Mouse (Mus musculus) limb, embryonic 11.5 days (tissue): Measurements from ENCODE around the gene Senp5. TPM values are rescaled to one million over a fixed set of nuclear protein-coding genes. Genes with fewer than 3 reads are reported as not detected.
"Not testable (repeated sequence)": the region's sequence is repeated elsewhere in the genome, so short reads cannot be mapped to it uniquely, and the experiment has no call there.

ENCODE experiments used
- ATAC-seq: fragments of 200-750 bp; cut with Nextera tagmentation; 2 replicates; pipeline ENCODE4 v1.8.0; 2017; ENCODE audit warnings: low read depth; ENCODE audit not compliant: insufficient number of reproducible peaks, low FRiP score, low TSS enrichment
- DNase-seq: peaks from one replicate; pipeline ENCODE4 v3.0.0-alpha.2; 2015; ENCODE audit warnings: low spot score
- H3K27ac ChIP-seq: fragments of 300-500 bp; sonication (generic); replicated peaks from 2 replicates; pipeline ENCODE4 v1.5.1; 2014; ENCODE audit warnings: low read depth, mild to moderate bottlenecking, low read length
- H3K27me3 ChIP-seq: fragments of 300-500 bp; sonication (generic); 2 replicates; pipeline ENCODE4 v1.6.1; 2014; ENCODE audit warnings: mild to moderate bottlenecking, low read length, mixed read lengths; ENCODE audit not compliant: control insufficient read depth, insufficient read depth
- H3K36me3 ChIP-seq: fragments of 300-500 bp; sonication (generic); 2 replicates; pipeline ENCODE4 v1.6.1; 2014; ENCODE audit warnings: mild to moderate bottlenecking, low read length, moderate library complexity, mixed read lengths; ENCODE audit not compliant: control insufficient read depth, insufficient read depth
- H3K4me1 ChIP-seq: fragments of 300-500 bp; sonication (generic); 2 replicates; pipeline ENCODE4 v1.6.1; 2014; ENCODE audit warnings: low read length, mixed read lengths; ENCODE audit not compliant: control insufficient read depth, insufficient read depth
- H3K4me2 ChIP-seq: fragments of 300-500 bp; sonication (generic); 2 replicates; pipeline ENCODE4 v1.6.1; 2014; ENCODE audit warnings: low read depth, mild to moderate bottlenecking, moderate library complexity; ENCODE audit not compliant: severe bottlenecking
- H3K4me3 ChIP-seq: fragments of 300-500 bp; sonication (generic); 2 replicates; pipeline ENCODE4 v1.5.1; 2014; ENCODE audit warnings: low read depth, low read length
- H3K9ac ChIP-seq: fragments of 300-500 bp; sonication (generic); 2 replicates; pipeline ENCODE4 v1.6.1; 2014; ENCODE audit warnings: mild to moderate bottlenecking, low read length
- H3K9me3 ChIP-seq: fragments of 300-500 bp; sonication (generic); 2 replicates; pipeline ENCODE4 v1.6.1; 2016; ENCODE audit warnings: low read length; ENCODE audit not compliant: control insufficient read depth
- WGBS: fragments of 180-500 bp; shearing (Covaris S2); extraction: QIAGEN DNeasy Blood & Tissue Kit; methylation state at CpG from one replicate; pipeline ENCODE4 v1.1.7; 2014; 5-methylcytosine and 5-hydroxymethylcytosine counted together
- polyA plus RNA-seq: library from polyadenylated mRNA; unstranded; fragments of >200 nt; fragmentation: Nextera tagmentation; extraction: Ambion mirVana; gene quantifications from 2 replicates; pipeline ENCODE4 v1.2.1, GENCODE M21; 2014

The Senp5 gene
- polyA plus RNA-seq, 1 experiment from 2014 or later, result 10.9 TPM

DNA sequence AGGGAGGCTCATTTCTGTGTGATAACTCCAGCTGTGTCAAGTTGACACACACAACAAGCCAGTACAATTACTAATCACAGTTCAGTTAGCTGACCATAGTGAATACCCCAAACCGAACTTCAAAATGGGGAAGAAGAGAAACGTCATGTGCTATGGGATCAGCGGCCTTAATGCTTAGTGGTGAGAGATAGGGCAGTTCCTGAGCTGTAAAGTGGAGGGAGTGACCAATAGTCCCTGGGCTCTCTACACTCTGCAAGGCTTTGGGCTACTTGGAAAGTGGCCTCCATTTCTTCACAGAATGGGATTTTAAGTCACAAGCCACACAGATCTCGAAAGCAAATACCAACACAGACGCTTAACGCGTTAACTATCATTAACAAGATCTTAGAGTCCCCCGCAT is 55.8 kb downstream of the Senp5 start:
- ATAC-seq (no peak), DNase-seq (no peak)
- H3K4me3 ChIP-seq, result peak overlapping the region; percentile 96
- peaks cover 2% of the 10 kb centered on the region; the same call in 1 of the 2 replicates for H3K36me3 ChIP-seq
- H3K4me1 ChIP-seq, result peaks cover 3% of the 10 kb centered on the region; the same call in 1 of the 2 replicates
- H3K27me3 ChIP-seq, result no peaks in the 10 kb centered on the region
- H3K9ac ChIP-seq, result peak overlapping the region; percentile 89
- H3K9me3 ChIP-seq, result no peaks in the 10 kb centered on the region
- 36% methylated on average over 8 of the region's 8 CpGs for WGBS
- peak overlapping the region; percentile 89 for H3K4me2 ChIP-seq
- no peak overlapping the region for H3K27ac ChIP-seq

DNA sequence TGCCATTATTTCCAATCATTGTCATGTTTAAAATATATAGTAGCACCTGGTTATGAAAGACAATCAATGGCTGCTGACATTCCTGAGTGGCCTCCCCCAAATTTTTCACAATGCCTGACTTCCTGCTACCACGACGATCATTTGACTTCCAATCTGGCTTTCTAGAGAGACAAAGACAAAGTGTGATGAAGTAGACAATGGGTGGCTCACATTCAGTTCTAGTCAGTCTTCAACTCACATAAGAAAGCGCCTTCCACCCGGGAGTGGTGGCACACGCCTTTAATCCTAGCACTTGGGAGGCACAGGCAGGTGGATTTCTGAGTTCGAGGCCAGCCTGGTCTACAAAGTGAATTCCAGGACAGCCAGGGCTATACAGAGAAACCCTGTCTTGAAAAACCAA is 57.1 kb downstream of the Senp5 start:
- H3K4me1 ChIP-seq, H3K9me3 ChIP-seq, ATAC-seq, H3K27ac ChIP-seq, H3K27me3 ChIP-seq, H3K4me3 ChIP-seq, H3K36me3 ChIP-seq, H3K9ac ChIP-seq, H3K4me2 ChIP-seq, DNase-seq: not testable (repeated sequence)
- 93% methylated on average over 6 of the region's 6 CpGs for WGBS

DNA sequence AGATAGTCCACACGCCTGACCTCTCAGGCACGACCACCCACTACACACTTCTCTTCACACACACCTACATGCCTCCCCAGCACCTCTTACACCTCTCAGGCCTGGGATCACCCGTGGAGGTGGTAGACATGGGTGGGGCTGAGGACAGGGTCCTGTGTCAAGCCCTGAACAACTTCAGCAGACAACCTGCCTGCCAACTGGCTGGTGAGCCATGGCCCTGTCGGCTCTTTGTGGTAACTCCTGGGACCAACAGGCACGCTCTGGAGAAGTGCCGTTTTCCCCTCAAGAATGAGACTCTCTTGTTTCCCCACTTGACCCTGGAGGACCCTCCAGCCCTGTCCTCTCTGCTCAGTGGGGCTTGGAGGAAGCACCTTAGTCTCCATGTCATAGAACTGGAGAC is 57.7 kb downstream of the Senp5 start:
- Histone ChIP-seq H3K36me3 (0 out of 2 replicates have a peak, but pooled peaks cover 2% of the 10 kb centered on the region), H3K9ac (0 out of 2 replicates have a peak overlapping the region, but pooled peaks have one; percentile 17), H3K4me1 (peaks cover 3% of the 10 kb centered on the region; the same call in 1 of the 2 replicates), H3K4me2 (no peak overlapping the region), H3K27me3 (no peaks in the 10 kb centered on the region), H3K4me3 (no peak overlapping the region), H3K27ac (no peak overlapping the region), H3K9me3 (no peaks in the 10 kb centered on the region)
- no peak for ATAC-seq
- no peak for DNase-seq
- WGBS, result 94% methylated on average over 6 of the region's 6 CpGs

DNA sequence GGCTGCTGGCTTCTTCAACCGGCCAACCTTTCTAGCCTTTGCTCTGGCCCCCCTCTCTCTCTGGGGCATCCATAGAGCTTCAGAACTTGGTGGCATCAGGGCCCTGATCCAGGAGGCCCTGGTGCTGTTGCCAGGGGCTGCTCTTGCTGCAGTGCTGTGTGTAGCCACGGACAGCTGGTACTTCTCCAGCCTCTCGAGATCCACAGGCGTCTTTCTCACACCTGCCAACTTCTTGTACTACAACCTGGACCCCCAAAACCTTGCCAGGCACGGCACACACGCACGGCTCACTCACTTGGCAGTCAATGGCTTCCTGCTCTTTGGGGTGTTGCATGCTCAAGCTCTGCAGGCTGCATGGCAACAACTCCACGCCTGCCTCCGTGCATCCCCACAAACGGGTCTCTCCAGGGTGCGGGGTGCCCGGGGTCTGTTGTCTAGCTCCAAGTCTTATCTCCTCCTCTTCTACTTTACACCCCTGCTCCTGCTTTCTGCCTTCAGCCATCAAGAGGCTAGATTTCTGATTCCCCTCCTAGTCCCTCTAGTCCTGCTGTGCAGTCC is 58.3 kb downstream of the Senp5 start:
- Histone ChIP-seq H3K9ac (no peak overlapping the region), H3K4me1 (peaks cover 3% of the 10 kb centered on the region; the same call in 1 of the 2 replicates), H3K9me3 (no peaks in the 10 kb centered on the region), H3K27ac (no peak overlapping the region), H3K4me2 (no peak overlapping the region), H3K4me3 (no peak overlapping the region), H3K36me3 (0 out of 2 replicates have a peak, but pooled peaks cover 2% of the 10 kb centered on the region), H3K27me3 (no peaks in the 10 kb centered on the region)
- WGBS, result 96% methylated on average over 12 of the region's 12 CpGs
- no peak for ATAC-seq
- DNase-seq, result no peak

DNA sequence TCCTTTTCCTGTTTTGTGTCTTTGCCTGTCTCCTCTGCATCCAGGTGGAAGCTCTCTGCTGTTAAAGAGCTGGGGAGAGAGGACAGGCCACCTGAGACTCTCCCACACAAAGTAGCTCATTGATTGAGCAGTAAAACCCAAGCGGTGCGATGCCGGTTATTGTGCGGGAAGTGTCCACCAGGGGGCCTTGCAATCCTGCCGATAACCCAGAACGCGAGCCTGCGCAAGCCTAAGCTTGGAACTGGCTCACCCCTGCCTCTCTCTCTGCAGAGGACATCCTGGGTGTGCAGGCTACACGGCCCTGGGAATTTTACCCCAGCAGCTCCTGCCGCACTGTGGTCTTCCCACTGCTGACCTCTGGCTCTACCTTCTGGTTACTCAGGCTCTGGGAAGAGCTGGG is 59.1 kb downstream of the Senp5 start:
- H3K36me3 ChIP-seq, result 0 out of 2 replicates have a peak, but pooled peaks cover 2% of the 10 kb centered on the region
- no peaks in the 10 kb centered on the region for H3K9me3 ChIP-seq
- no peak overlapping the region for H3K4me2 ChIP-seq
- under 1% methylated on average over 10 of the region's 10 CpGs for WGBS
- H3K27ac ChIP-seq, result no peak overlapping the region
- no peaks in the 10 kb centered on the region for H3K4me1 ChIP-seq
- H3K9ac ChIP-seq, result no peak overlapping the region
- DNase-seq, result peak; percentile 89
- H3K4me3 ChIP-seq, result no peak overlapping the region
- no peaks in the 10 kb centered on the region for H3K27me3 ChIP-seq
- ATAC-seq, result no peak

DNA sequence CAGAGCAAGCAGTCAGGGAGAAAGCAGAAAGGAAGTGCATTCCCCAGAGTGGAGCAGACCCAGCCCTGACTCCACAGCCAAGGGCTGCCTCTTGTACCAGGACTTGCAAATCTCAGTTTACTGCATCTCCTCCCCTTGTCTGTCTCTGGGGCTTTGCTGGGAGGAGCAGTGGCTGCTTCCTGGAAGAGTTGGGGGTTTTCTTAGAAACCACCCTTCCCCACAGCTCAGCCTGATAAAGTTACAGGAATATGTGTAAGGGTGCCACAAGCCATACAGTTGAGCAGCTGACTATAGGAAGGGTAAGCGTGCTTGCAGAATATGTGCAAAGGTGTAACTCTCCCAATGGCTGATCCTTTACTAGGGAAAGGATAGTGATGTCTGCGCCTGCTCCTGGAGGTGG is 62.5 kb downstream of the Senp5 start:
- Histone ChIP-seq H3K4me3 (no peak overlapping the region), H3K9me3 (no peaks in the 10 kb centered on the region), H3K9ac (no peak overlapping the region), H3K36me3 (0 out of 2 replicates have a peak, but pooled peaks cover 2% of the 10 kb centered on the region), H3K4me2 (no peak overlapping the region), H3K27ac (no peak overlapping the region), H3K4me1 (no peaks in the 10 kb centered on the region), H3K27me3 (peaks cover 10% of the 10 kb centered on the region)
- WGBS, result 67% methylated on average over 2 of the region's 2 CpGs
- DNase-seq, result no peak
- ATAC-seq, result no peak

DNA sequence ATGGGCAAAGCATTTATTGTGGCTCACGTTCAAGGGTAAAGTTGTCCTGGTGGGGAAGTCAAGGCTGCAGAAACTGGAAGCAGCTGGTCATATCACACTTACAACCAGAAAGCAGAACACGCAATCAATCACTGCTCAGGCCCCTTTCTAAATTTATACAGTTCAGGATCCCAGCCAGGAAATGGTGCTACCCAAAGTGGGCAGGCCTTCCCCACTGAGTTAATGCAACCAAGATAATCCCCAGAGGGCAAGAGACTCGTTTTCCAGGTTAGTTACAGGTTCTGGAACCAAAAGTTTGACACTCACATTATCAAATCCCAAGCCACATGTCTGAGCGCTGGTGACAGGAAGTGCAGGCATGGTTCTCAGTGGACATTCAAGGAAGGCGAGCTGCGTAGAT is 64.2 kb downstream of the Senp5 start:
- Histone ChIP-seq H3K9me3 (no peaks in the 10 kb centered on the region), H3K4me2 (no peak overlapping the region), H3K27ac (no peak overlapping the region), H3K27me3 (peaks cover 28% of the 10 kb centered on the region), H3K36me3 (no peaks in the 10 kb centered on the region), H3K4me3 (no peak overlapping the region), H3K4me1 (0 out of 2 replicates have a peak, but pooled peaks cover 5% of the 10 kb centered on the region), H3K9ac (no peak overlapping the region)
- DNase-seq, result no peak
- no peak for ATAC-seq
- 70% methylated on average over 6 of the region's 6 CpGs for WGBS

DNA sequence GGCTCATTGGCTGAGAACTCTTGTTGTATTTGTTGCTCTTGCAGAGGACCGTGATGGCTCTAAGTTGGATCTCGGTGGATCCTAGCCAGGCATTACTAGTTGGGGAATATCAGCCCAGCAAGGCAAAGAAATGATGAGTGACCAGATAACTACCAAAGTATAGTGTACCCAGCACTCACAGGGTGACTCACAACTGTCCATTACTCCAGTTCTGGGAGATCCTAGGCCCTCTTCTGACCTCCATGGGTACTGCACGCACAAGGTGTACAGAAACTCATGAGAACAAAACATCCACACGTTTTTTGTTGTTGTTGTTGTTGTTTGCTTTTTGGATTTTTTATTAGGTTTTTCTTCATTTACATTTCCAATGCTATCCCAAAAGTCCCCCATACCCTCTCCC is 66.5 kb downstream of the Senp5 start:
- no peak for ATAC-seq
- no peak overlapping the region for H3K4me3 ChIP-seq
- H3K9me3 ChIP-seq, result no peaks in the 10 kb centered on the region
- H3K4me2 ChIP-seq, result no peak overlapping the region
- no peak for DNase-seq
- 0 out of 2 replicates have a peak, but pooled peaks cover 7% of the 10 kb centered on the region for H3K4me1 ChIP-seq
- no peak overlapping the region for H3K27ac ChIP-seq
- no peaks in the 10 kb centered on the region for H3K36me3 ChIP-seq
- WGBS, result 80% methylated on average over 4 of the region's 4 CpGs
- H3K27me3 ChIP-seq, result peaks cover 37% of the 10 kb centered on the region
- no peak overlapping the region for H3K9ac ChIP-seq
